In genomic region chr9:66714022-66714515, GRCm38 (mm10) we compare ENCODE assay signal across 8 mouse cellular contexts. TPM values are rescaled to one million over a fixed set of nuclear protein-coding genes. Genes with fewer than 3 reads are reported as not detected.
DNase-seq lines count a peak whose midpoint lies in the region; ATAC-seq lines count a peak whose summit lies in the region.

No protein-coding gene starts in this region.

- H3K9me3 ChIP-seq in lung, embryonic 15.5 days, result no peaks in the 10 kb centered on the region
- no peaks in the 10 kb centered on the region for H3K9me3 ChIP-seq in forebrain, embryonic 12.5 days
- H3K9me3 ChIP-seq in limb, embryonic 10.5 days (replicated peaks), result no peaks in the 10 kb centered on the region
- H3K9me3 ChIP-seq in neural tube, embryonic 14.5 days (ENCODE audit: control insufficient read depth, low read length), result no peaks in the 10 kb centered on the region

- peak overlapping the region; percentile 32 for H3K4me3 ChIP-seq in lung, embryonic 15.5 days
- H3K4me3 ChIP-seq in forebrain, embryonic 12.5 days (replicated peaks), result peak overlapping the region; percentile 35
- peak overlapping the region; percentile 59 for H3K4me3 ChIP-seq in limb, embryonic 10.5 days
- peak overlapping the region; percentile 27 for H3K4me3 ChIP-seq in neural tube, embryonic 14.5 days (ENCODE audit: low read depth, low read length)

- no peak overlapping the region for H3K9ac ChIP-seq in lung, embryonic 15.5 days
- peak overlapping the region; percentile 40 for H3K9ac ChIP-seq in forebrain, embryonic 12.5 days
- H3K9ac ChIP-seq in neural tube, embryonic 14.5 days (replicated peaks; ENCODE audit: low read depth, low read length), result no peak overlapping the region

- no peak for DNase-seq in lung, postnatal 36 days
- DNase-seq in limb, embryonic 10.5 days (ENCODE audit: low spot score), result no peak
- DNase-seq in spleen, postnatal 14 days (ENCODE audit: low spot score in 2 of 2), result no peak
- DNase-seq in adrenal gland, postnatal 10 days, result no peak
- DNase-seq in heart, adult 8-10 months (ENCODE audit: low spot score), result no peak

- ATAC-seq in lung, embryonic 15.5 days (ENCODE audit: borderline replicate concordance, extremely low read depth, low FRiP score, low TSS enrichment), result no peak
- no peak for ATAC-seq in forebrain, embryonic 12.5 days (ENCODE audit: low FRiP score)
- ATAC-seq in neural tube, embryonic 14.5 days (ENCODE audit: low read depth), result no peak

- peak overlapping the region; percentile 67 for H3K4me2 ChIP-seq in lung, embryonic 15.5 days
- peak overlapping the region; percentile 59 for H3K4me2 ChIP-seq in forebrain, embryonic 12.5 days
- peak overlapping the region; percentile 55 for H3K4me2 ChIP-seq in neural tube, embryonic 14.5 days (ENCODE audit: low read depth, low read length)

- WGBS in lung, embryonic 15.5 days, result 15% methylated on average over 12 of the region's 12 CpGs
- WGBS in forebrain, embryonic 12.5 days, result 17% methylated on average over 12 of the region's 12 CpGs
- WGBS in limb, embryonic 10.5 days, result 25% methylated on average over 12 of the region's 12 CpGs
- WGBS in neural tube, embryonic 14.5 days, result 11% methylated on average over 12 of the region's 12 CpGs

- H3K27ac ChIP-seq in lung, embryonic 15.5 days, result no peak overlapping the region
- H3K27ac ChIP-seq in forebrain, embryonic 12.5 days, result no peak overlapping the region
- H3K27ac ChIP-seq in limb, embryonic 10.5 days, result peak overlapping the region; percentile 72
- H3K27ac ChIP-seq in neural tube, embryonic 14.5 days (ENCODE audit: low read depth, low read length), result no peak overlapping the region

- H3K4me1 ChIP-seq in lung, embryonic 15.5 days, result peaks cover 11% of the 10 kb centered on the region
- H3K4me1 ChIP-seq in forebrain, embryonic 12.5 days, result peaks cover 19% of the 10 kb centered on the region
- peaks cover 30% of the 10 kb centered on the region for H3K4me1 ChIP-seq in limb, embryonic 10.5 days
- 0 out of 2 replicates have a peak, but pooled peaks cover 5% of the 10 kb centered on the region for H3K4me1 ChIP-seq in neural tube, embryonic 14.5 days (ENCODE audit: control insufficient read depth, insufficient read depth, low read length)

- peaks cover 16% of the 10 kb centered on the region; the same call in 1 of the 2 replicates for H3K27me3 ChIP-seq in lung, embryonic 15.5 days
- peaks cover 40% of the 10 kb centered on the region for H3K27me3 ChIP-seq in forebrain, embryonic 12.5 days
- peaks cover 42% of the 10 kb centered on the region for H3K27me3 ChIP-seq in limb, embryonic 10.5 days (ENCODE audit: low read depth, poor library complexity, severe bottlenecking)
- peaks cover 9% of the 10 kb centered on the region for H3K27me3 ChIP-seq in neural tube, embryonic 14.5 days (ENCODE audit: control insufficient read depth, insufficient read depth, low read length)

- no peaks in the 10 kb centered on the region for H3K36me3 ChIP-seq in lung, embryonic 15.5 days
- H3K36me3 ChIP-seq in forebrain, embryonic 12.5 days (replicated peaks), result no peaks in the 10 kb centered on the region
- H3K36me3 ChIP-seq in limb, embryonic 10.5 days, result no peaks in the 10 kb centered on the region
- H3K36me3 ChIP-seq in neural tube, embryonic 14.5 days (ENCODE audit: control insufficient read depth, insufficient read depth, low read length), result no peaks in the 10 kb centered on the region

RNA-seq across cellular contexts. Expression of gene Car12, which starts 0.6 kb away (rescaled TPM):
- polyA plus RNA-seq in lung, embryonic 15.5 days (2015; fragmentation: Nextera tagmentation; extraction: Ambion mirVana), result 1.8 and 2.7 TPM in 2 replicates
- 0.91 and 1.6 TPM in 2 replicates for polyA plus RNA-seq in forebrain, embryonic 12.5 days (2016; fragmentation: Nextera tagmentation; extraction: Ambion mirVana)
- 4.3 and 5.2 TPM in 2 replicates for polyA plus RNA-seq in limb, embryonic 10.5 days (2016; fragmentation: Nextera tagmentation; extraction: Ambion mirVana)
- 0.36 and 0.63 TPM in 2 replicates for polyA plus RNA-seq in neural tube, embryonic 14.5 days (2014; fragmentation: Nextera tagmentation; extraction: Ambion mirVana)
- under 1 TPM; 0.42 to 0.78 TPM for total RNA-seq in adrenal gland, postnatal 10 days (2021)
- total RNA-seq in heart, adult 8-10 months (2022), result not detected
